Comparison of ENCODE assay signal across 9 mouse cellular contexts in genomic region chr17:47473434-47473974, GRCm38 (mm10). TPM values are rescaled to one million over a fixed set of nuclear protein-coding genes. Genes with fewer than 3 reads are reported as not detected.
A peak's percentile ranks its signal among the peaks of the same experiment; 100 is the strongest.
DNase-seq lines count a peak whose midpoint lies in the region; ATAC-seq and TF ChIP-seq lines count a peak whose summit lies in the region.
"Had no signal": no experiment of that assay in that cellular context is flagged by ENCODE, and none has a peak within 500 bp of the region (broad histone marks: within the 10 kb centered on the region; RNA-seq: fewer than 3 reads in every experiment).

No protein-coding gene starts in this region.

- no peaks in the 10 kb centered on the region for H3K27me3 ChIP-seq in cerebellum, adult 2 months (ENCODE audit: control insufficient read depth, insufficient read depth, low read length)

- ATAC-seq in hematopoietic stem cell, adult 5-6 weeks (replicated peaks in 1 of 2; ENCODE audit: insufficient read depth in 1 of 2, low FRiP score in 2 of 2, low TSS enrichment in 1 of 2, low read depth in 1 of 2, poor library complexity in 2 of 2, severe bottlenecking in 2 of 2), result peak; percentile 68 to 80; a peak in 2 of 4 replicates
- peak; percentile 86 for ATAC-seq in megakaryocyte, adult 5-6 weeks (ENCODE audit: poor library complexity, severe bottlenecking)

- no peak overlapping the region for H3K27ac ChIP-seq in cerebellum, adult 2 months (ENCODE audit: insufficient read depth, low read length)

- TF ChIP-seq CTCF in cerebellum, adult 2 months (IDR thresholded peaks at IDR 0.05; ENCODE audit: borderline replicate concordance, insufficient read depth, low read depth, low read length), result peak; percentile 80

- no peak overlapping the region for H3K4me3 ChIP-seq in cerebellum, adult 2 months (replicated peaks; ENCODE audit: insufficient read depth, low read depth, low read length)

- peaks cover 26% of the 10 kb centered on the region for H3K4me1 ChIP-seq in cerebellum, adult 2 months (ENCODE audit: control insufficient read depth, insufficient read depth, low read length)

- 17% methylated on average over 8 of the region's 8 CpGs for WGBS in cerebellum, adult 2 months

- no peak for TF ChIP-seq POLR2A in cerebellum, adult 2 months (IDR thresholded peaks at IDR 0.05; ENCODE audit: borderline replicate concordance, insufficient read depth, low read length)

- intact Hi-C loops in left cerebral cortex, postnatal 14 days (cut with DNase I), result no loop called here
- intact Hi-C loops in left cerebral cortex, postnatal 36 days (cut with DNase I), result no loop called here

- DNase-seq in cerebellum, adult 2 months, result peak in 1 of 2 experiments; percentile 42
- DNase-seq in cerebellum, adult 11 months, result no peak
- DNase-seq in left cerebral cortex, postnatal 14 days (ENCODE audit: low spot score in 2 of 2), result peak; percentile 21 to 49
- no peak for DNase-seq in left cerebral cortex, postnatal 36 days (ENCODE audit: low spot score in 2 of 2)
- DNase-seq in adipocyte (ENCODE audit: low spot score), result peak; percentile 44
- DNase-seq in thymus, postnatal 10 days (ENCODE audit: low spot score in 2 of 2), result peak; percentile 29 to 81

RNA-seq across cellular contexts. Expression of gene Taf8, which starts 28.6 kb away (rescaled TPM):
- 30.7 and 32.0 TPM in 2 replicates for polyA plus RNA-seq in cerebellum, adult 2 months (2012; rRNA removed)
- total RNA-seq in left cerebral cortex, postnatal 14 days (2021), result 10 to 100 TPM; 14.6 to 17.1 TPM
- total RNA-seq in left cerebral cortex, postnatal 36 days (2021), result 10 to 100 TPM; 16.9 to 20.6 TPM
- 55.6 and 73.2 TPM in 2 replicates for total RNA-seq in hematopoietic stem cell, adult 5-6 weeks (2017)
- 16.3 and 19.3 TPM in 2 replicates for total RNA-seq in megakaryocyte, adult 5-6 weeks (2015)
- total RNA-seq in megakaryocyte, adult 5-6 weeks (2017), result 44.0 and 57.5 TPM in 2 replicates

RNA-seq across cellular contexts. Expression of gene Ccnd3, which starts 31.3 kb away (rescaled TPM):
- polyA plus RNA-seq in cerebellum, adult 2 months (2012; rRNA removed), result 50.5 and 57.3 TPM in 2 replicates
- total RNA-seq in left cerebral cortex, postnatal 14 days (2021), result 10 to 100 TPM; 30.1 to 30.7 TPM
- total RNA-seq in left cerebral cortex, postnatal 36 days (2021), result 10 to 100 TPM; 30.1 to 34.9 TPM
- total RNA-seq in hematopoietic stem cell, adult 5-6 weeks (2017), result 58.9 and 80.2 TPM in 2 replicates
- total RNA-seq in megakaryocyte, adult 5-6 weeks (2015), result 315 and 324 TPM in 2 replicates
- 155 and 184 TPM in 2 replicates for total RNA-seq in megakaryocyte, adult 5-6 weeks (2017)

RNA-seq across cellular contexts. Expression of gene 1700001C19Rik, which starts 36.3 kb away (rescaled TPM):
- polyA plus RNA-seq in cerebellum, adult 2 months (2012; rRNA removed), result 0.19 and 0.25 TPM in 2 replicates
- not detected for total RNA-seq in left cerebral cortex, postnatal 14 days (2021)
- total RNA-seq in left cerebral cortex, postnatal 36 days (2021), result not detected
- total RNA-seq in hematopoietic stem cell, adult 5-6 weeks (2017), result 1.9 TPM in 2 replicates
- total RNA-seq in megakaryocyte, adult 5-6 weeks (2015), result not detected in 2 replicates
- total RNA-seq in megakaryocyte, adult 5-6 weeks (2017), result not detected in 2 replicates

RNA-seq across cellular contexts. Expression of gene AI661453, which starts 37.1 kb away (rescaled TPM):
- polyA plus RNA-seq in cerebellum, adult 2 months (2012; rRNA removed), result 0.11 and 0.13 TPM in 2 replicates
- total RNA-seq in left cerebral cortex, postnatal 14 days (2021), result under 1 TPM; 0.23 to 0.59 TPM
- total RNA-seq in left cerebral cortex, postnatal 36 days (2021), result under 1 TPM; 0.30 to 0.43 TPM
- total RNA-seq in hematopoietic stem cell, adult 5-6 weeks (2017), result 1.8 and 2.3 TPM in 2 replicates
- 0.25 and 0.38 TPM in 2 replicates for total RNA-seq in megakaryocyte, adult 5-6 weeks (2015)
- 0.16 TPM in 1 of 2 replicates, not detected in the other for total RNA-seq in megakaryocyte, adult 5-6 weeks (2017)
- polyA plus RNA-seq: neural tube, embryonic 14.5 days had no signal

Comparison
In these comparisons a context has a peak if more than half of its experiments do, and no peak if none do; other contexts are left out.
1. DNase-seq: peak in left cerebral cortex, postnatal 14 days (2 of 2), adipocyte (single experiment) and thymus, postnatal 10 days (2 of 2); none in cerebellum, adult 11 months (single experiment) and left cerebral cortex, postnatal 36 days (0 of 2).